In the genomic region with DNA sequence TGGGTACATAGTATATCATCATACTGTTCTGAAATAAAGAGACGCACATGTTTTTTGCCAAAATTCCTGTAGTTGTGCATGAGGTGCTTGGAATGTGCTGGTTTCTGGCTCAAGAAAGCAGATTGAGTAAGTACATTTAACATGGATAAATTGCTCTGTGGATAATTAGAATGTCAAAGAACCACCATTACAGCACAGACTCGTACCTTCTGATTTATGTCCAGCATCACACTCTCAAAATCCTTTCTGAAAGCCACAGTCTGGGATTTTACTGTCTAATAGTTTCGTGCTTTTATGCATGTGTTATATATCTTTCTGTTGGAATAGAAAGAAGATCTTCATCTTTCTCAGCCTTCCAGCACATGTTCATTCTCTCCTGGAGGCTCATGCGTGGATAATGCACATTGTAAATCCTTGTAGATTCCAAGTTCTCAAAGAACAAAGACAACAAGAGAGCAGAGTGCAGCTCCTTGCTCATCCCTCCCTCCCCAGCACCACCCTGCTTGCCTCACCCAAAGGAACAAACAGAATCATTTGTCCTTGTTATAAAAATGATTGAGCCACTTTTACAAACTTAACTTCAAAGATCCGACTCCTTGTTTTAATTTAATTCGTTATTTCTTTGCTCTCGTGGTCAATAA, we compare ENCODE assay signal across 21 mouse cellular contexts.
DNase-seq lines count a peak whose midpoint lies in the region; ATAC-seq and TF ChIP-seq lines count a peak whose summit lies in the region.
"Had no signal": no experiment of that assay in that cellular context is flagged by ENCODE, and none has a peak within 500 bp of the region (broad histone marks: within the 10 kb centered on the region; RNA-seq: fewer than 3 reads in every experiment).

No protein-coding gene starts in this region.

- no peak for TF ChIP-seq CTCF in kidney, postnatal 0 days (IDR thresholded peaks at IDR 0.05; ENCODE audit: low read depth)

- peak; percentile 53; the same call in 1 of the 2 replicates for ATAC-seq in intestine, embryonic 15.5 days
- ATAC-seq in intestine, embryonic 16.5 days: no peak
- ATAC-seq in kidney, postnatal 0 days (replicated peaks; ENCODE audit: low FRiP score, low read depth): peak; percentile 82
- ATAC-seq in neural tube, embryonic 12.5 days (ENCODE audit: low FRiP score, low read depth): 0 out of 2 replicates have a peak, but pooled peaks have one; percentile 65
- ATAC-seq: forebrain, embryonic 16.5 days had no signal

- H3K4me2 ChIP-seq in intestine, embryonic 15.5 days (replicated peaks): no peak overlapping the region
- H3K4me2 ChIP-seq in intestine, embryonic 16.5 days (ENCODE audit: low read depth, low read length): no peak overlapping the region
- H3K4me2 ChIP-seq in kidney, postnatal 0 days (ENCODE audit: low read length): no peak overlapping the region
- no peak overlapping the region for H3K4me2 ChIP-seq in neural tube, embryonic 12.5 days (replicated peaks)
- H3K4me2 ChIP-seq: embryonic facial prominence, embryonic 13.5 days; forebrain, embryonic 12.5 days; hindbrain, embryonic 12.5 days had no signal

- H3K27me3 ChIP-seq in intestine, embryonic 15.5 days (replicated peaks): no peaks in the 10 kb centered on the region
- no peaks in the 10 kb centered on the region for H3K27me3 ChIP-seq in intestine, embryonic 16.5 days (replicated peaks; ENCODE audit: control insufficient read depth, insufficient read depth, low read length)
- no peaks in the 10 kb centered on the region for H3K27me3 ChIP-seq in kidney, postnatal 0 days (ENCODE audit: insufficient read depth, low read length)
- no peaks in the 10 kb centered on the region for H3K27me3 ChIP-seq in neural tube, embryonic 12.5 days (replicated peaks)
- H3K27me3 ChIP-seq: embryonic facial prominence, embryonic 13.5 days; forebrain, embryonic 12.5 days; hindbrain, embryonic 12.5 days had no signal

- no peak overlapping the region for H3K4me3 ChIP-seq in intestine, embryonic 15.5 days (replicated peaks)
- no peak overlapping the region for H3K4me3 ChIP-seq in intestine, embryonic 16.5 days (ENCODE audit: low read length)
- H3K4me3 ChIP-seq in kidney, postnatal 0 days (replicated peaks; ENCODE audit: low read depth, low read length): no peak overlapping the region
- H3K4me3 ChIP-seq in neural tube, embryonic 12.5 days: no peak overlapping the region
- H3K4me3 ChIP-seq: embryonic facial prominence, embryonic 13.5 days; forebrain, embryonic 12.5 days; heart, embryonic 10.5 days; hindbrain, embryonic 12.5 days had no signal

- H3K4me1 ChIP-seq in intestine, embryonic 15.5 days (replicated peaks): no peaks in the 10 kb centered on the region
- H3K4me1 ChIP-seq in intestine, embryonic 16.5 days (ENCODE audit: control insufficient read depth, insufficient read depth, low read length): no peaks in the 10 kb centered on the region
- H3K4me1 ChIP-seq in kidney, postnatal 0 days (replicated peaks; ENCODE audit: insufficient read depth, low read length): no peaks in the 10 kb centered on the region
- no peaks in the 10 kb centered on the region; the same call in 1 of the 2 replicates for H3K4me1 ChIP-seq in neural tube, embryonic 12.5 days
- H3K4me1 ChIP-seq: embryonic facial prominence, embryonic 13.5 days; forebrain, embryonic 12.5 days; heart, embryonic 10.5 days had no signal

- H3K36me3 ChIP-seq in intestine, embryonic 15.5 days: no peaks in the 10 kb centered on the region
- H3K36me3 ChIP-seq in intestine, embryonic 16.5 days (ENCODE audit: control insufficient read depth, insufficient read depth, low read length): no peaks in the 10 kb centered on the region
- H3K36me3 ChIP-seq in kidney, postnatal 0 days (ENCODE audit: insufficient read depth, low read length): no peaks in the 10 kb centered on the region
- no peaks in the 10 kb centered on the region for H3K36me3 ChIP-seq in neural tube, embryonic 12.5 days
- H3K36me3 ChIP-seq: embryonic facial prominence, embryonic 13.5 days; forebrain, embryonic 12.5 days; heart, embryonic 10.5 days; hindbrain, embryonic 12.5 days had no signal

- H3K27ac ChIP-seq in intestine, embryonic 15.5 days: no peak overlapping the region
- H3K27ac ChIP-seq in intestine, embryonic 16.5 days (ENCODE audit: low read length): no peak overlapping the region
- H3K27ac ChIP-seq in kidney, postnatal 0 days: no peak overlapping the region
- H3K27ac ChIP-seq in neural tube, embryonic 12.5 days: no peak overlapping the region
- H3K27ac ChIP-seq: embryonic facial prominence, embryonic 13.5 days; forebrain, embryonic 12.5 days; heart, embryonic 10.5 days; hindbrain, embryonic 12.5 days had no signal

- 47% methylated on average over 7 of the region's 7 CpGs for WGBS in intestine, embryonic 15.5 days
- WGBS in intestine, embryonic 16.5 days: 47% methylated on average over 7 of the region's 7 CpGs
- WGBS in kidney, postnatal 0 days: 29% methylated on average over 7 of the region's 7 CpGs
- WGBS in neural tube, embryonic 12.5 days: 31% methylated on average over 7 of the region's 7 CpGs

- H3K9me3 ChIP-seq in intestine, embryonic 15.5 days: no peaks in the 10 kb centered on the region
- no peaks in the 10 kb centered on the region for H3K9me3 ChIP-seq in intestine, embryonic 16.5 days (ENCODE audit: control insufficient read depth, low read length)
- H3K9me3 ChIP-seq in kidney, postnatal 0 days (replicated peaks; ENCODE audit: low read length): no peaks in the 10 kb centered on the region
- no peaks in the 10 kb centered on the region for H3K9me3 ChIP-seq in neural tube, embryonic 12.5 days
- H3K9me3 ChIP-seq: embryonic facial prominence, embryonic 13.5 days; forebrain, embryonic 12.5 days; heart, embryonic 10.5 days; hindbrain, embryonic 12.5 days had no signal

- H3K9ac ChIP-seq in intestine, embryonic 15.5 days: no peak overlapping the region
- no peak overlapping the region for H3K9ac ChIP-seq in intestine, embryonic 16.5 days (ENCODE audit: low read depth, low read length)
- no peak overlapping the region for H3K9ac ChIP-seq in kidney, postnatal 0 days (ENCODE audit: low read depth, low read length)
- no peak overlapping the region for H3K9ac ChIP-seq in neural tube, embryonic 12.5 days
- H3K9ac ChIP-seq: embryonic facial prominence, embryonic 13.5 days; forebrain, embryonic 12.5 days; hindbrain, embryonic 12.5 days had no signal

- peak; percentile 84 for DNase-seq in kidney, postnatal 0 days (ENCODE audit: low spot score)
- no peak for DNase-seq in kidney, adult 8-10 months
- DNase-seq in neural tube, embryonic 10.5 days (ENCODE audit: extremely low spot score, low spot score): no peak
- peak; percentile 22 for DNase-seq in retina, postnatal 1 day
- no peak for DNase-seq in c-Kit-positive CD71-positive TER-119-positive erythroid progenitor cells, embryonic 14.5 days (ENCODE audit: low spot score)
- DNase-seq: adrenal gland, postnatal 10 days; cerebellum, adult 18-20 months; cerebellum, adult 9-11 months; cerebellum, postnatal 36 days; gastrocnemius, postnatal 10 days; heart, adult 18-20 months; heart, postnatal 10 days; heart, postnatal 4 days had no signal

Comparison
In these comparisons a context has a peak if more than half of its experiments do, and no peak if none do; other contexts are left out.
1. DNase-seq: peak in kidney, postnatal 0 days (single experiment) and retina, postnatal 1 day (single experiment); none in kidney, adult 8-10 months (0 of 2), neural tube, embryonic 10.5 days (single experiment) and c-Kit-positive CD71-positive TER-119-positive erythroid progenitor cells, embryonic 14.5 days (single experiment).